Mouse (Mus musculus) kidney, postnatal 36 days (tissue): ENCODE data around the gene Tjp1.

Experiments
- DNase-seq, 2 experiments: peaks; one replicate each; pipeline ENCODE4 v3.0.0; 2021 to 2022; ENCODE audit warnings: mixed read lengths in 2 of 2

The Tjp1 gene

GRCm38 (mm10) chr7:65486259-65486681, 41.3 kb downstream of the Tjp1 start:
- peak; percentile 37 to 66 for DNase-seq

GRCm38 (mm10) chr7:65484170-65484778, 43.3 kb downstream of the Tjp1 start:
- no peak for DNase-seq

GRCm38 (mm10) chr7:65482216-65482615, 45.4 kb downstream of the Tjp1 start:
- DNase-seq, result no peak

GRCm38 (mm10) chr7:65472048-65472447, 55.5 kb downstream of the Tjp1 start:
- DNase-seq, result no peak

- DNase-seq, result no peak
These were observed 56.2 kb downstream of the Tjp1 start for GRCm38 (mm10) chr7:65471406-65471805.

GRCm38 (mm10) chr7:65470214-65470613, 57.4 kb downstream of the Tjp1 start:
- peak; percentile 16 to 25 for DNase-seq

GRCm38 (mm10) chr7:65469666-65470065, 57.9 kb downstream of the Tjp1 start:
- peak; percentile 20 to 25 for DNase-seq

GRCm38 (mm10) chr7:65468191-65468590, 59.4 kb downstream of the Tjp1 start:
- DNase-seq, result no peak

- DNase-seq, result no peak
These were observed 60.1 kb downstream of the Tjp1 start for GRCm38 (mm10) chr7:65467306-65468021.

GRCm38 (mm10) chr7:65466137-65466536, 61.4 kb downstream of the Tjp1 start:
- no peak for DNase-seq

- DNase-seq, result no peak
These were observed 63.0 kb downstream of the Tjp1 start for GRCm38 (mm10) chr7:65464518-65465037.

- no peak for DNase-seq
These were observed 64.1 kb downstream of the Tjp1 start for GRCm38 (mm10) chr7:65463438-65463837.

- DNase-seq, result peak in 1 of 2 experiments; percentile 44
These were observed 66.2 kb downstream of the Tjp1 start for GRCm38 (mm10) chr7:65461412-65461811.

GRCm38 (mm10) chr7:65460196-65460595, 67.4 kb downstream of the Tjp1 start:
- DNase-seq, result no peak

- DNase-seq, result peak in 1 of 2 experiments; percentile 45
These were observed 71.5 kb downstream of the Tjp1 start for GRCm38 (mm10) chr7:65456031-65456430.

- no peak for DNase-seq
These were observed 72.4 kb downstream of the Tjp1 start for GRCm38 (mm10) chr7:65455208-65455607.

GRCm38 (mm10) chr7:65454269-65454668, 73.3 kb downstream of the Tjp1 start:
- no peak for DNase-seq

GRCm38 (mm10) chr7:65452246-65452645, 75.3 kb downstream of the Tjp1 start:
- DNase-seq, result no peak

- DNase-seq, result no peak
These were observed 77.4 kb downstream of the Tjp1 start for GRCm38 (mm10) chr7:65450158-65450557.

GRCm38 (mm10) chr7:65441505-65441904, 86.1 kb downstream of the Tjp1 start:
- DNase-seq, result peak in 1 of 2 experiments; percentile 56

GRCm38 (mm10) chr7:65439518-65439917, 88.1 kb downstream of the Tjp1 start:
- no peak for DNase-seq

- DNase-seq, result no peak
These were observed 89.4 kb downstream of the Tjp1 start for GRCm38 (mm10) chr7:65438146-65438545.

GRCm38 (mm10) chr7:65436921-65437320, 90.7 kb downstream of the Tjp1 start:
- no peak for DNase-seq

- DNase-seq, result no peak
These were observed 96.4 kb downstream of the Tjp1 start for GRCm38 (mm10) chr7:65431018-65431695.
